Comparison of ENCODE assay signal across 19 mouse cellular contexts in genomic region chr10:40073608-40074007, GRCm38 (mm10). TPM values are rescaled to one million over a fixed set of nuclear protein-coding genes. Genes with fewer than 3 reads are reported as not detected.
DNase-seq lines count a peak whose midpoint lies in the region; ATAC-seq and TF ChIP-seq lines count a peak whose summit lies in the region.
"Had no signal": no experiment of that assay in that cellular context is flagged by ENCODE, and none has a peak within 500 bp of the region (broad histone marks: within the 10 kb centered on the region; RNA-seq: fewer than 3 reads in every experiment).

No protein-coding gene starts in this region.

- no peaks in the 10 kb centered on the region for H3K27me3 ChIP-seq in liver, adult 2 months (ENCODE audit: control insufficient read depth, insufficient read depth, low read length)
- H3K27me3 ChIP-seq in intestine, postnatal 0 days (replicated peaks; ENCODE audit: control insufficient read depth, insufficient read depth, low read length) = no peaks in the 10 kb centered on the region
- H3K27me3 ChIP-seq: embryonic facial prominence, embryonic 13.5 days; liver, embryonic 15.5 days; midbrain, embryonic 12.5 days; Patski had no signal

- H3K9me3 ChIP-seq in intestine, postnatal 0 days (ENCODE audit: control insufficient read depth) = no peaks in the 10 kb centered on the region
- H3K9me3 ChIP-seq: embryonic facial prominence, embryonic 13.5 days; forebrain, embryonic 10.5 days; hindbrain, embryonic 10.5 days; liver, embryonic 15.5 days; midbrain, embryonic 12.5 days had no signal

- WGBS in liver, adult 2 months = 71% methylated on average over 6 of the region's 6 CpGs
- 32% methylated on average over 6 of the region's 6 CpGs for WGBS in intestine, postnatal 0 days

- no peak overlapping the region; the same call in 1 of the 2 replicates for H3K27ac ChIP-seq in liver, adult 2 months (replicated peaks; ENCODE audit: insufficient read depth, low read depth, low read length)
- H3K27ac ChIP-seq in intestine, postnatal 0 days (ENCODE audit: low read depth, low read length) = peak overlapping the region; percentile 10
- H3K27ac ChIP-seq: embryonic facial prominence, embryonic 13.5 days; forebrain, embryonic 10.5 days; hindbrain, embryonic 10.5 days; liver, embryonic 15.5 days; midbrain, embryonic 12.5 days had no signal

- H3K4me3 ChIP-seq in liver, adult 2 months (ENCODE audit: insufficient read depth, low read depth, low read length) = no peak overlapping the region
- H3K4me3 ChIP-seq in intestine, postnatal 0 days (ENCODE audit: low read depth, low read length) = no peak overlapping the region
- H3K4me3 ChIP-seq: embryonic facial prominence, embryonic 13.5 days; forebrain, embryonic 10.5 days; hindbrain, embryonic 10.5 days; liver, embryonic 15.5 days; midbrain, embryonic 12.5 days; myocyte had no signal

- no peak overlapping the region for H3K9ac ChIP-seq in liver, adult 2 months (ENCODE audit: low read depth, low read length)
- no peak overlapping the region for H3K9ac ChIP-seq in intestine, postnatal 0 days (ENCODE audit: low read depth, low read length)
- H3K9ac ChIP-seq: embryonic facial prominence, embryonic 13.5 days; liver, embryonic 15.5 days; midbrain, embryonic 12.5 days had no signal

- TF ChIP-seq CTCF in liver, adult 2 months (IDR thresholded peaks at IDR 0.05; ENCODE audit: low read depth, low read length) = no peak
- TF ChIP-seq CTCF in intestine, postnatal 0 days (IDR thresholded peaks at IDR 0.05; ENCODE audit: low read depth) = no peak

- no peaks in the 10 kb centered on the region for H3K79me2 ChIP-seq in liver, adult 2 months (ENCODE audit: control insufficient read depth, insufficient read depth, low read length)

- peak; percentile 64 for DNase-seq in liver, adult 2 months (ENCODE audit: extremely low read depth, low read depth, low spot score)
- DNase-seq in liver (no peak), 416B (ENCODE audit: low read depth) (peak; percentile 87), MN1 (ENCODE audit: low spot score) (peak; percentile 22)
- no peak for DNase-seq in spleen, adult 12 weeks (ENCODE audit: low spot score)
- DNase-seq: cerebellum, adult 11 months; left cerebral cortex, postnatal 4 days had no signal

- H3K4me1 ChIP-seq in liver, adult 2 months (ENCODE audit: control insufficient read depth, insufficient read depth, low read length) = peaks cover 35% of the 10 kb centered on the region
- H3K4me1 ChIP-seq in intestine, postnatal 0 days (replicated peaks; ENCODE audit: control insufficient read depth, insufficient read depth, low read length) = peaks cover 12% of the 10 kb centered on the region; the same call in 1 of the 2 replicates
- H3K4me1 ChIP-seq: midbrain, embryonic 12.5 days had no signal

- H3K4me2 ChIP-seq in intestine, postnatal 0 days (replicated peaks; ENCODE audit: low read depth) = no peak overlapping the region
- H3K4me2 ChIP-seq: embryonic facial prominence, embryonic 13.5 days; liver, embryonic 15.5 days; midbrain, embryonic 12.5 days had no signal

- peaks cover 10% of the 10 kb centered on the region; the same call in 1 of the 2 replicates for H3K36me3 ChIP-seq in liver, adult 2 months (ENCODE audit: control insufficient read depth, insufficient read depth, low read length)
- no peaks in the 10 kb centered on the region for H3K36me3 ChIP-seq in intestine, postnatal 0 days (ENCODE audit: control insufficient read depth, insufficient read depth)
- H3K36me3 ChIP-seq: embryonic facial prominence, embryonic 13.5 days; forebrain, embryonic 10.5 days; hindbrain, embryonic 10.5 days; midbrain, embryonic 12.5 days had no signal

- ATAC-seq in intestine, postnatal 0 days = peak; percentile 67
- no peak for ATAC-seq in frontal cortex, adult (ENCODE audit: low TSS enrichment)
- ATAC-seq: CD4-positive, CD25-positive, alpha-beta regulatory T cell, adult 4 months; Patski had no signal

- TF ChIP-seq POLR2A in liver, adult 2 months (IDR thresholded peaks at IDR 0.05; ENCODE audit: extremely low read depth, insufficient read depth, low read length) = no peak

RNA-seq across cellular contexts. Expression of gene Mfsd4b1, which starts 48.5 kb away (rescaled TPM):
- total RNA-seq in liver, adult 2 months (2014; rRNA removed) = 47.8 and 48.0 TPM in 2 replicates
- polyA plus RNA-seq in liver, adult 2 months (2012; rRNA removed) = 28.7 and 30.2 TPM in 2 replicates
- 8.4 TPM in 2 replicates for polyA plus RNA-seq in intestine, postnatal 0 days (2015; fragmentation: Nextera tagmentation; extraction: Ambion mirVana)
- total RNA-seq: neutrophil, adult 5-6 weeks had no signal
- polyA plus RNA-seq: CD4-positive, CD25-positive, alpha-beta regulatory T cell, adult 4 months; embryonic facial prominence, embryonic 13.5 days; forebrain, embryonic 10.5 days; hindbrain, embryonic 10.5 days; large intestine, adult 2 months; midbrain, embryonic 12.5 days had no signal

Comparison
In these comparisons a context has a peak if more than half of its experiments do, and no peak if none do; other contexts are left out.
1. DNase-seq: peak in liver, adult 2 months (single experiment), 416B (single experiment) and MN1 (single experiment); none in liver (single experiment) and spleen, adult 12 weeks (single experiment).